ENCODE assay signal across 20 mouse cellular contexts in the genomic region with DNA sequence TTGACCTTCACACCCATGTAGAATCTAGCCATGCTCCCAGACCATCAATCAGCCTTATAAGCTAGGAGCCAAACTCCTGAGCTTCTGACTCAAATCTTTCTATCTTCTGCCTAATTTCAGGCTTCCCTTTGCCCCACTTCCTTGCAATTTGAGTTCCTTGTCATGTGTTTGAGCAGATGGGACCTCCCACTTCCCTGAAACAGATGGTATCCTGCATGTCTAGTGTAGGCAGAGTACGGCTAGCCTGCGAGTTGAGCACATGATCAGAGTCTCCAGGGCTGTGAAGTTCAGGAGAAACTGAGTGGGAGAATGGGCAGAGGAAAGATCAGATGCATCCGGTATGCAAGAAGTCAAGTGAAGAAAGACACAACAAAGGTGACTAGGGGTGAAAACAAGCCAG. TPM values are rescaled to one million over a fixed set of nuclear protein-coding genes. Genes with fewer than 3 reads are reported as not detected.
DNase-seq lines count a peak whose midpoint lies in the region; ATAC-seq and TF ChIP-seq lines count a peak whose summit lies in the region.
"Had no signal": no experiment of that assay in that cellular context is flagged by ENCODE, and none has a peak within 500 bp of the region (broad histone marks: within the 10 kb centered on the region; RNA-seq: fewer than 3 reads in every experiment).

No protein-coding gene starts in this region.

- no peak overlapping the region for H3K4me3 ChIP-seq in gastrocnemius, adult 2 months
- H3K4me3 ChIP-seq: heart, embryonic 12.5 days; neural tube, embryonic 12.5 days had no signal

- no peak for ATAC-seq in cerebellum, adult (ENCODE audit: insufficient number of reproducible peaks, low FRiP score, low TSS enrichment)
- ATAC-seq: CD4-positive, CD25-positive, alpha-beta regulatory T cell, adult 4 months; intestine, embryonic 16.5 days; midbrain, embryonic 16.5 days had no signal

- intact Hi-C loops in gastrocnemius, adult 2 months (cut with DNase I), result no loop called here

- no peak overlapping the region for H3K27ac ChIP-seq in gastrocnemius, adult 2 months
- H3K27ac ChIP-seq: neural tube, embryonic 12.5 days had no signal

- TF ChIP-seq POLR2A in brain, embryonic 14.5 days (IDR thresholded peaks at IDR 0.05; ENCODE audit: borderline replicate concordance, extremely low read depth, insufficient read depth, insufficient read length, poor library complexity, severe bottlenecking), result no peak

- peak; percentile 4 for DNase-seq in ZHBTc4 (ENCODE audit: low read depth, low spot score)
- peak; percentile 39 for DNase-seq in brain, embryonic 14.5 days (ENCODE audit: low read depth)
- DNase-seq in layer of hippocampus, adult 8-10 months (ENCODE audit: low spot score in 2 of 2), result peak; percentile 87 to 89
- DNase-seq in left cerebral cortex, adult 9 months (ENCODE audit: low spot score in 2 of 2), result peak; percentile 55 to 86
- no peak for DNase-seq in gastrocnemius, adult 2 months
- DNase-seq in spleen, postnatal 4 days (ENCODE audit: low spot score in 2 of 2), result no peak
- DNase-seq in thymus, postnatal 4 days, result no peak
- DNase-seq: cerebellum, adult 8-10 months; gastrocnemius, postnatal 10 days; kidney, postnatal 10 days; liver; lung, embryonic 14.5 days had no signal

- TF ChIP-seq CTCF in brain, embryonic 14.5 days (IDR thresholded peaks at IDR 0.05; ENCODE audit: borderline replicate concordance, extremely low read depth, insufficient read depth, insufficient read length), result no peak
- no peak for TF ChIP-seq CTCF in gastrocnemius, adult 2 months (IDR thresholded peaks at IDR 0.05)

RNA-seq across cellular contexts. Expression of gene Nwd2, which starts 24.8 kb away (rescaled TPM):
- polyA plus RNA-seq in brain, embryonic 14.5 days (2012; rRNA removed), result 3.1 and 9.1 TPM in 2 replicates
- total RNA-seq in layer of hippocampus, adult 8-10 months (2022), result 10 to 100 TPM; 14.4 to 23.1 (median 17.7) TPM
- total RNA-seq in gastrocnemius, adult 2 months (2021), result not detected
- total RNA-seq: hematopoietic stem cell, adult 5-6 weeks; megakaryocyte progenitor cell, adult 5-6 weeks had no signal

Comparison
In these comparisons a context has a peak if more than half of its experiments do, and no peak if none do; other contexts are left out.
1. DNase-seq: peak in ZHBTc4 (single experiment), brain, embryonic 14.5 days (single experiment), layer of hippocampus, adult 8-10 months (2 of 2) and left cerebral cortex, adult 9 months (2 of 2); none in gastrocnemius, adult 2 months (single experiment), spleen, postnatal 4 days (0 of 2) and thymus, postnatal 4 days (single experiment).
2. RNA of gene Nwd2, which starts 24.8 kb away (total RNA-seq): 14.4 to 23.1 TPM in layer of hippocampus, adult 8-10 months; not detected in gastrocnemius, adult 2 months; every median in the first group is over 10 times any median in the second.